Mouse (Mus musculus) lung, postnatal 4 days (tissue): ENCODE data around the gene Mbnl1.
"Not testable (repeated sequence)": the region's sequence is repeated elsewhere in the genome, so short reads cannot be mapped to it uniquely, and the experiment has no call there.

ENCODE experiments used
- DNase-seq, 2 experiments: peaks; one replicate each; pipeline ENCODE4 v3.0.0; 2021

Mbnl1 gene

GRCm38 (mm10) chr3:60472681-60473177 is at the start of gene Mbnl1:
Mbnl1 (plus strand) TSS chr3:60472830.
- DNase-seq, result no peak

GRCm38 (mm10) chr3:60424148-60424547 is 48.5 kb upstream of the Mbnl1 start:
- no peak for DNase-seq

- DNase-seq, result no peak
Observed at GRCm38 (mm10) chr3:60429049-60429448, 43.6 kb upstream of the Mbnl1 start.

- no peak for DNase-seq
Observed at GRCm38 (mm10) chr3:60437254-60437653, 35.4 kb upstream of the Mbnl1 start.

GRCm38 (mm10) chr3:60437678-60438232 is 34.9 kb upstream of the Mbnl1 start:
- peak in 1 of 2 experiments; percentile 55 for DNase-seq

- no peak for DNase-seq
Observed at GRCm38 (mm10) chr3:60438715-60439114, 33.9 kb upstream of the Mbnl1 start.

- no peak for DNase-seq
Observed at GRCm38 (mm10) chr3:60461828-60462521, 10.7 kb upstream of the Mbnl1 start.

- not testable (repeated sequence) for DNase-seq
Observed at GRCm38 (mm10) chr3:60468667-60469066, 4.0 kb upstream of the Mbnl1 start.

- DNase-seq, result peak in 1 of 2 experiments; percentile 14
Observed at GRCm38 (mm10) chr3:60469170-60469805, 3.3 kb upstream of the Mbnl1 start.

GRCm38 (mm10) chr3:60472011-60472680 is 484 bp upstream of the Mbnl1 start:
- DNase-seq, result no peak

GRCm38 (mm10) chr3:60473861-60474653 is 1.4 kb downstream of the Mbnl1 start:
- DNase-seq, result no peak

GRCm38 (mm10) chr3:60474654-60474972 is 2.0 kb downstream of the Mbnl1 start:
- no peak for DNase-seq

- no peak for DNase-seq
Observed at GRCm38 (mm10) chr3:60475055-60475454, 2.4 kb downstream of the Mbnl1 start.

- DNase-seq, result no peak
Observed at GRCm38 (mm10) chr3:60476751-60477255, 4.2 kb downstream of the Mbnl1 start.

GRCm38 (mm10) chr3:60478433-60478832 is 5.8 kb downstream of the Mbnl1 start:
- no peak for DNase-seq

- no peak for DNase-seq
Observed at GRCm38 (mm10) chr3:60480716-60481115, 8.1 kb downstream of the Mbnl1 start.

GRCm38 (mm10) chr3:60481740-60482399 is 9.2 kb downstream of the Mbnl1 start:
- DNase-seq, result no peak

- DNase-seq, result no peak
Observed at GRCm38 (mm10) chr3:60483305-60483704, 10.7 kb downstream of the Mbnl1 start.

- DNase-seq, result no peak
Observed at GRCm38 (mm10) chr3:60485987-60486712, 13.5 kb downstream of the Mbnl1 start.

GRCm38 (mm10) chr3:60486713-60487170 is 14.1 kb downstream of the Mbnl1 start:
- DNase-seq, result no peak

GRCm38 (mm10) chr3:60489509-60489908 is 16.9 kb downstream of the Mbnl1 start:
- no peak for DNase-seq
